In the genomic region with DNA sequence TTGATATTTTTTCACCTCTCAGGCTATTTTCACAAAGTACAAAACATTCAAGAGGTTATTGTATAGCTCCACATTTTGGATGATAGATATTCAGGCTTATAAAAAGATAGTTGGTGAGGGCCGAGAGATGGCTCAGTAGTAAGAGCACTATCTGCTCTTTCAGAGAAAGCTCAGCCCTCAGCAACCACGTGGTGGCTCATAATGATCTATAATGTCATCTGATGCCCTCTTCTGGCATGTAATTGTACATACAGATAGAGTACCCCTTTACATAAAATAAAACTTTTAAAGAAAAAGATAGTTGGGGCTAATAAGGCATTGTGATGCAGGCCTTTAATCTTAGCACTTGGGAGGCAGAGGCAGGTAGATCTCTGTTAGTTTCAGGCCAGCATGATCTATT, we compare ENCODE assay signal across 11 mouse cellular contexts. TPM values are rescaled to one million over a fixed set of nuclear protein-coding genes. Genes with fewer than 3 reads are reported as not detected.
DNase-seq lines count a peak whose midpoint lies in the region; ATAC-seq and TF ChIP-seq lines count a peak whose summit lies in the region.
"Had no signal": no experiment of that assay in that cellular context is flagged by ENCODE, and none has a peak within 500 bp of the region (broad histone marks: within the 10 kb centered on the region; RNA-seq: fewer than 3 reads in every experiment).

No protein-coding gene starts in this region.

- WGBS in forebrain, embryonic 13.5 days = 66% methylated on average over 2 of the region's 2 CpGs
- 53% methylated on average over 2 of the region's 2 CpGs for WGBS in forebrain, embryonic 16.5 days
- 76% methylated on average over 2 of the region's 2 CpGs for WGBS in neural tube, embryonic 12.5 days
- WGBS in limb, embryonic 13.5 days = 58% methylated on average over 2 of the region's 2 CpGs
- 48% methylated on average over 2 of the region's 2 CpGs for WGBS in stomach, postnatal 0 days

- no peak overlapping the region for H3K9ac ChIP-seq in forebrain, embryonic 13.5 days
- no peak overlapping the region for H3K9ac ChIP-seq in forebrain, embryonic 16.5 days (replicated peaks; ENCODE audit: low read depth, low read length)
- no peak overlapping the region for H3K9ac ChIP-seq in neural tube, embryonic 12.5 days
- no peak overlapping the region for H3K9ac ChIP-seq in limb, embryonic 13.5 days
- no peak overlapping the region for H3K9ac ChIP-seq in stomach, postnatal 0 days (ENCODE audit: low read length)

- H3K4me3 ChIP-seq in forebrain, embryonic 13.5 days = no peak overlapping the region
- no peak overlapping the region for H3K4me3 ChIP-seq in forebrain, embryonic 16.5 days (replicated peaks; ENCODE audit: low read length)
- no peak overlapping the region for H3K4me3 ChIP-seq in neural tube, embryonic 12.5 days
- H3K4me3 ChIP-seq in limb, embryonic 13.5 days = 0 out of 2 replicates have a peak overlapping the region, but pooled peaks have one; percentile 3
- no peak overlapping the region for H3K4me3 ChIP-seq in stomach, postnatal 0 days (ENCODE audit: low read depth, low read length)

- H3K9me3 ChIP-seq in forebrain, embryonic 13.5 days (replicated peaks) = no peaks in the 10 kb centered on the region
- H3K9me3 ChIP-seq in forebrain, embryonic 16.5 days (ENCODE audit: control insufficient read depth, low read length) = no peaks in the 10 kb centered on the region
- H3K9me3 ChIP-seq in neural tube, embryonic 12.5 days = no peaks in the 10 kb centered on the region
- no peaks in the 10 kb centered on the region for H3K9me3 ChIP-seq in limb, embryonic 13.5 days
- H3K9me3 ChIP-seq in stomach, postnatal 0 days (ENCODE audit: control insufficient read depth, low read length) = no peaks in the 10 kb centered on the region

- peaks cover 46% of the 10 kb centered on the region for H3K36me3 ChIP-seq in forebrain, embryonic 13.5 days (ENCODE audit: poor library complexity, severe bottlenecking)
- peaks cover 20% of the 10 kb centered on the region for H3K36me3 ChIP-seq in forebrain, embryonic 16.5 days (ENCODE audit: control insufficient read depth, insufficient read depth)
- H3K36me3 ChIP-seq in neural tube, embryonic 12.5 days = peaks cover 40% of the 10 kb centered on the region
- H3K36me3 ChIP-seq in limb, embryonic 13.5 days = peaks cover 40% of the 10 kb centered on the region
- peaks cover 8% of the 10 kb centered on the region; the same call in 1 of the 2 replicates for H3K36me3 ChIP-seq in stomach, postnatal 0 days (ENCODE audit: control insufficient read depth, insufficient read depth, low read length)

- H3K4me1 ChIP-seq in forebrain, embryonic 13.5 days = peaks cover 32% of the 10 kb centered on the region
- H3K4me1 ChIP-seq in forebrain, embryonic 16.5 days (replicated peaks; ENCODE audit: control insufficient read depth, insufficient read depth, low read length) = peaks cover 27% of the 10 kb centered on the region
- H3K4me1 ChIP-seq in neural tube, embryonic 12.5 days = peaks cover 26% of the 10 kb centered on the region
- H3K4me1 ChIP-seq in limb, embryonic 13.5 days = peaks cover 26% of the 10 kb centered on the region
- H3K4me1 ChIP-seq in stomach, postnatal 0 days (replicated peaks; ENCODE audit: control insufficient read depth, insufficient read depth) = 0 out of 2 replicates have a peak, but pooled peaks cover 5% of the 10 kb centered on the region

- peak; percentile 14; the same call in 1 of the 2 replicates for TF ChIP-seq CTCF in stomach, postnatal 0 days (IDR thresholded peaks at IDR 0.05; ENCODE audit: low read depth)

- no peak for DNase-seq in neural tube, embryonic 10.5 days (ENCODE audit: extremely low spot score, low spot score)
- no peak for DNase-seq in stomach, postnatal 0 days (ENCODE audit: low spot score)
- DNase-seq in cerebellum, adult 9-10 months = no peak
- no peak for DNase-seq in kidney, adult 11 months
- DNase-seq: gastrocnemius, adult 2 months; right cerebral cortex, postnatal 14 days had no signal

- peak overlapping the region; percentile 98 for H3K4me2 ChIP-seq in forebrain, embryonic 13.5 days
- H3K4me2 ChIP-seq in forebrain, embryonic 16.5 days (ENCODE audit: low read length) = no peak overlapping the region; the same call in 1 of the 2 replicates
- H3K4me2 ChIP-seq in neural tube, embryonic 12.5 days (replicated peaks) = peak overlapping the region; percentile 98; the same call in 1 of the 2 replicates
- peak overlapping the region; percentile 85 for H3K4me2 ChIP-seq in limb, embryonic 13.5 days (replicated peaks)
- no peak overlapping the region for H3K4me2 ChIP-seq in stomach, postnatal 0 days (replicated peaks; ENCODE audit: low read depth)

- H3K27ac ChIP-seq in forebrain, embryonic 13.5 days = no peak overlapping the region
- H3K27ac ChIP-seq in forebrain, embryonic 16.5 days (ENCODE audit: low read length) = no peak overlapping the region
- no peak overlapping the region for H3K27ac ChIP-seq in neural tube, embryonic 12.5 days
- no peak overlapping the region for H3K27ac ChIP-seq in limb, embryonic 13.5 days
- no peak overlapping the region for H3K27ac ChIP-seq in stomach, postnatal 0 days (replicated peaks)
- H3K27ac ChIP-seq: gastrocnemius, adult 2 months had no signal

- H3K27me3 ChIP-seq in forebrain, embryonic 13.5 days = no peaks in the 10 kb centered on the region
- no peaks in the 10 kb centered on the region for H3K27me3 ChIP-seq in forebrain, embryonic 16.5 days (replicated peaks; ENCODE audit: control insufficient read depth, insufficient read depth, low read length)
- H3K27me3 ChIP-seq in neural tube, embryonic 12.5 days (replicated peaks) = no peaks in the 10 kb centered on the region
- no peaks in the 10 kb centered on the region for H3K27me3 ChIP-seq in limb, embryonic 13.5 days
- H3K27me3 ChIP-seq in stomach, postnatal 0 days (ENCODE audit: control insufficient read depth, insufficient read depth, low read length) = no peaks in the 10 kb centered on the region

- TF ChIP-seq EP300 in stomach, postnatal 0 days (optimal IDR thresholded peaks at IDR 0.05) = no peak

- ATAC-seq in forebrain, embryonic 13.5 days = no peak
- ATAC-seq in forebrain, embryonic 16.5 days = no peak
- ATAC-seq in neural tube, embryonic 12.5 days (ENCODE audit: low FRiP score, low read depth) = no peak
- no peak for ATAC-seq in limb, embryonic 13.5 days (ENCODE audit: low FRiP score, low read depth)
- ATAC-seq in stomach, postnatal 0 days (ENCODE audit: low FRiP score, low TSS enrichment) = no peak

RNA-seq across cellular contexts. Expression of a gene that starts 1.0 kb away (rescaled TPM):
- 28.2 and 32.4 TPM in 2 replicates for polyA plus RNA-seq in forebrain, embryonic 13.5 days (2015; fragmentation: Nextera tagmentation; extraction: Ambion mirVana)
- polyA plus RNA-seq in forebrain, embryonic 16.5 days (2015; fragmentation: Nextera tagmentation; extraction: Ambion mirVana) = 28.5 and 29.4 TPM in 2 replicates
- 29.5 and 30.8 TPM in 2 replicates for polyA plus RNA-seq in neural tube, embryonic 12.5 days (2016; fragmentation: Nextera tagmentation; extraction: Ambion mirVana)
- 30.8 and 31.2 TPM in 2 replicates for polyA plus RNA-seq in limb, embryonic 13.5 days (2015; fragmentation: Nextera tagmentation; extraction: Ambion mirVana)
- 8.4 and 9.1 TPM in 2 replicates for polyA plus RNA-seq in stomach, postnatal 0 days (2015; fragmentation: Nextera tagmentation; extraction: Ambion mirVana)

RNA-seq across cellular contexts. Expression of a gene that starts 1.8 kb away (rescaled TPM):
- polyA plus RNA-seq in forebrain, embryonic 13.5 days (2015; fragmentation: Nextera tagmentation; extraction: Ambion mirVana) = 33.8 and 34.4 TPM in 2 replicates
- polyA plus RNA-seq in forebrain, embryonic 16.5 days (2015; fragmentation: Nextera tagmentation; extraction: Ambion mirVana) = 29.7 and 32.7 TPM in 2 replicates
- 36.5 and 40.7 TPM in 2 replicates for polyA plus RNA-seq in neural tube, embryonic 12.5 days (2016; fragmentation: Nextera tagmentation; extraction: Ambion mirVana)
- polyA plus RNA-seq in limb, embryonic 13.5 days (2015; fragmentation: Nextera tagmentation; extraction: Ambion mirVana) = 37.0 and 38.6 TPM in 2 replicates
- polyA plus RNA-seq in stomach, postnatal 0 days (2015; fragmentation: Nextera tagmentation; extraction: Ambion mirVana) = 13.9 and 15.2 TPM in 2 replicates

RNA-seq across cellular contexts. Expression of a gene that starts 34.0 kb away (rescaled TPM):
- 75.4 and 89.8 TPM in 2 replicates for polyA plus RNA-seq in forebrain, embryonic 13.5 days (2015; fragmentation: Nextera tagmentation; extraction: Ambion mirVana)
- polyA plus RNA-seq in forebrain, embryonic 16.5 days (2015; fragmentation: Nextera tagmentation; extraction: Ambion mirVana) = 86.6 and 86.8 TPM in 2 replicates
- polyA plus RNA-seq in neural tube, embryonic 12.5 days (2016; fragmentation: Nextera tagmentation; extraction: Ambion mirVana) = 73.2 and 76.3 TPM in 2 replicates
- 72.5 and 81.6 TPM in 2 replicates for polyA plus RNA-seq in limb, embryonic 13.5 days (2015; fragmentation: Nextera tagmentation; extraction: Ambion mirVana)
- 22.0 and 22.7 TPM in 2 replicates for polyA plus RNA-seq in stomach, postnatal 0 days (2015; fragmentation: Nextera tagmentation; extraction: Ambion mirVana)

RNA-seq across cellular contexts. Expression of a gene that starts 43.0 kb away (rescaled TPM):
- 0.14 and 0.18 TPM in 2 replicates for polyA plus RNA-seq in forebrain, embryonic 13.5 days (2015; fragmentation: Nextera tagmentation; extraction: Ambion mirVana)
- polyA plus RNA-seq in forebrain, embryonic 16.5 days (2015; fragmentation: Nextera tagmentation; extraction: Ambion mirVana) = not detected in 2 replicates
- polyA plus RNA-seq in neural tube, embryonic 12.5 days (2016; fragmentation: Nextera tagmentation; extraction: Ambion mirVana) = not detected in 2 replicates
- 0.11 and 0.13 TPM in 2 replicates for polyA plus RNA-seq in limb, embryonic 13.5 days (2015; fragmentation: Nextera tagmentation; extraction: Ambion mirVana)
- not detected in 2 replicates for polyA plus RNA-seq in stomach, postnatal 0 days (2015; fragmentation: Nextera tagmentation; extraction: Ambion mirVana)
- polyA plus RNA-seq: intestine, embryonic 14.5 days had no signal

Comparison
In these comparisons a context has a peak if more than half of its experiments do, and no peak if none do; other contexts are left out.
1. H3K4me2 ChIP-seq: peak in forebrain, embryonic 13.5 days (single experiment), neural tube, embryonic 12.5 days (single experiment) and limb, embryonic 13.5 days (single experiment); none in forebrain, embryonic 16.5 days (single experiment) and stomach, postnatal 0 days (single experiment).